Comparison of ENCODE assay signal across 8 mouse cellular contexts in the genomic region with DNA sequence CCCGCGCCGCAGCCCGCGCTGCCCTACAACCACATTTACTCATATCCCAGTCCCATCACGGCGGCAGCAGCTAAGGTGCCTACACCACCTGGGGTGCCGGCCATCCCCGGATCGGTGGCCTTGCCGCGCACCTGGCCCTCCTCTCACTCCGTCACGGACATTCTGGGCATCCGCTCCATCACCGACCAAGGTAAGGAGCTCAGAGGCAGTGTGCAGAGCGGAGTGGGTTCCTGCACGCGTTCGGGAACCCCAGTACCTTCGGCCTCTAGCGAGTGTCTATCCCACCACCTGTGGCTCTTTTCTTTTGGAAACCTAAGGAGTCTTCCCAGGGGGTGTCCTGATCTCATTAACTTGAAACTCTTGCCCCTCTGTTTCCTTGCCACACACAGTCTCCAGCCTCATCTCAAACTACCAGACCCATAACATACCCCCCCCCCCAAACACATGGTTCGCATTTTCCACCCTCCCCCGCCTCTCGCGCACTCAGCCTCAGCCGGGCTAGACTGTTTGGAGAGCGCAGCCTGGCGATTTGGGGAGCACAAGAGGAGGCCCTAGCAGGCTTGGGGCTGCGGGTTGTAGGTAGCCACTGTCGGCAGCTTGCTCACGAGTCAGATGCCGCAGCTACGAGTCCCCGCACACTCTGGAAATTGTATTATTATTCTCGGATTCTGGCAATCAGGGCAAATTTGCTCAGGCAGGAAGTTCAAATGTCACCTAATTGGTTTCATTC. TPM values are rescaled to one million over a fixed set of nuclear protein-coding genes. Genes with fewer than 3 reads are reported as not detected.
DNase-seq lines count a peak whose midpoint lies in the region; ATAC-seq and TF ChIP-seq lines count a peak whose summit lies in the region.

No protein-coding gene starts in this region.

- peaks cover 38% of the 10 kb centered on the region for H3K4me1 ChIP-seq in heart, embryonic 10.5 days
- peaks cover 36% of the 10 kb centered on the region for H3K4me1 ChIP-seq in embryonic facial prominence, embryonic 15.5 days
- H3K4me1 ChIP-seq in liver, embryonic 16.5 days (ENCODE audit: control insufficient read depth, low read depth, low read length): no peaks in the 10 kb centered on the region; the same call in 1 of the 2 replicates

- no peaks in the 10 kb centered on the region for H3K9me3 ChIP-seq in heart, embryonic 10.5 days
- no peaks in the 10 kb centered on the region for H3K9me3 ChIP-seq in embryonic facial prominence, embryonic 15.5 days (replicated peaks)
- H3K9me3 ChIP-seq in liver, embryonic 16.5 days (replicated peaks; ENCODE audit: control insufficient read depth, low read length): no peaks in the 10 kb centered on the region

- TF ChIP-seq CTCF in layer of hippocampus, adult 2 months (conservative IDR thresholded peaks at IDR 0.05): no peak

- H3K9ac ChIP-seq in embryonic facial prominence, embryonic 15.5 days: no peak overlapping the region
- no peak overlapping the region for H3K9ac ChIP-seq in liver, embryonic 16.5 days (ENCODE audit: low read depth, low read length)

- WGBS in heart, embryonic 10.5 days: under 1% methylated on average over 36 of the region's 36 CpGs
- 2% methylated on average over 36 of the region's 36 CpGs for WGBS in embryonic facial prominence, embryonic 15.5 days
- WGBS in liver, embryonic 16.5 days (ENCODE audit: insufficient replicate concordance): 2% methylated on average over 36 of the region's 36 CpGs

- H3K4me3 ChIP-seq in heart, embryonic 10.5 days: peak overlapping the region; percentile 60
- peak overlapping the region; percentile 47 for H3K4me3 ChIP-seq in embryonic facial prominence, embryonic 15.5 days (replicated peaks)
- no peak overlapping the region for H3K4me3 ChIP-seq in liver, embryonic 16.5 days (ENCODE audit: low read depth, low read length)
- H3K4me3 ChIP-seq in layer of hippocampus, adult 2 months: no peak overlapping the region

- H3K27ac ChIP-seq in heart, embryonic 10.5 days: no peak overlapping the region
- 0 out of 2 replicates have a peak overlapping the region, but pooled peaks have one; percentile 22 for H3K27ac ChIP-seq in embryonic facial prominence, embryonic 15.5 days (replicated peaks)
- no peak overlapping the region for H3K27ac ChIP-seq in liver, embryonic 16.5 days (ENCODE audit: low read length)
- H3K27ac ChIP-seq in layer of hippocampus, adult 2 months: no peak overlapping the region

- ATAC-seq in embryonic facial prominence, embryonic 15.5 days (ENCODE audit: insufficient number of reproducible peaks, low FRiP score, low TSS enrichment, low read depth): no peak
- no peak for ATAC-seq in liver, embryonic 16.5 days (ENCODE audit: low read depth)

- no peaks in the 10 kb centered on the region for H3K36me3 ChIP-seq in heart, embryonic 10.5 days
- no peaks in the 10 kb centered on the region for H3K36me3 ChIP-seq in embryonic facial prominence, embryonic 15.5 days
- no peaks in the 10 kb centered on the region for H3K36me3 ChIP-seq in liver, embryonic 16.5 days (ENCODE audit: control insufficient read depth, insufficient read depth)

- H3K27me3 ChIP-seq in heart, embryonic 10.5 days (ENCODE audit: insufficient read depth, poor library complexity, severe bottlenecking): peaks cover 96% of the 10 kb centered on the region
- peaks cover 88% of the 10 kb centered on the region for H3K27me3 ChIP-seq in embryonic facial prominence, embryonic 15.5 days
- H3K27me3 ChIP-seq in liver, embryonic 16.5 days (ENCODE audit: control insufficient read depth, insufficient read depth, low read depth, low read length): peaks cover 90% of the 10 kb centered on the region

- peak overlapping the region; percentile 57 for H3K4me2 ChIP-seq in embryonic facial prominence, embryonic 15.5 days (replicated peaks)
- H3K4me2 ChIP-seq in liver, embryonic 16.5 days (ENCODE audit: low read depth, low read length): 0 out of 2 replicates have a peak overlapping the region, but pooled peaks have one; percentile 59

- intact Hi-C loops in heart, postnatal 14 days (cut with DNase I): loop anchor here (5.0 kb wide), 1 partner anchor 840 kb away; no protein-coding TSS in a partner anchor

- DNase-seq in heart, embryonic 10.5 days (ENCODE audit: low spot score): peak; percentile 75
- no peak for DNase-seq in heart, postnatal 14 days
- DNase-seq in 3134 (ENCODE audit: extremely low read depth, insufficient read length, low spot score): peak; percentile 28
- no peak for DNase-seq in layer of hippocampus, adult 9-10 months (ENCODE audit: low spot score)
- no peak for DNase-seq in layer of hippocampus, adult 2 months (ENCODE audit: low spot score in 2 of 2)
- no peak for DNase-seq in cerebellum, adult 11-12 months

RNA-seq across cellular contexts. Expression of a gene that starts 5.6 kb away (rescaled TPM):
- 0.30 and 0.80 TPM in 2 replicates for polyA plus RNA-seq in heart, embryonic 10.5 days (2016; fragmentation: Nextera tagmentation; extraction: Ambion mirVana)
- under 1 TPM; 0.22 to 0.24 TPM for total RNA-seq in heart, postnatal 14 days (2021)
- 7.6 and 11.7 TPM in 2 replicates for polyA plus RNA-seq in embryonic facial prominence, embryonic 15.5 days (2015; fragmentation: Nextera tagmentation; extraction: Ambion mirVana)
- polyA plus RNA-seq in liver, embryonic 16.5 days (2015; fragmentation: Nextera tagmentation; extraction: Ambion mirVana): 0.24 and 0.25 TPM in 2 replicates
- total RNA-seq in layer of hippocampus, adult 2 months (2021): not detected

Comparison
In these comparisons a context has a peak if more than half of its experiments do, and no peak if none do; other contexts are left out.
1. DNase-seq: peak in heart, embryonic 10.5 days (single experiment) and 3134 (single experiment); none in heart, postnatal 14 days (0 of 2), layer of hippocampus, adult 9-10 months (single experiment), layer of hippocampus, adult 2 months (0 of 2) and cerebellum, adult 11-12 months (single experiment).
2. H3K4me3 ChIP-seq: peak in heart, embryonic 10.5 days (single experiment) and embryonic facial prominence, embryonic 15.5 days (single experiment); none in liver, embryonic 16.5 days (single experiment) and layer of hippocampus, adult 2 months (single experiment).